Mouse (Mus musculus) testis, adult 2 months (tissue): ENCODE measurements around the gene Pnp. TPM values are rescaled to one million over a fixed set of nuclear protein-coding genes. Genes with fewer than 3 reads are reported as not detected.
A peak's percentile ranks its signal among the peaks of the same experiment; 100 is the strongest.
"Not testable (repeated sequence)": the region's sequence is repeated elsewhere in the genome, so short reads cannot be mapped to it uniquely, and the experiment has no call there.

ENCODE experiments used
- H3K27ac ChIP-seq: fragments of 200-500 bp; 2 replicates; pipeline ENCODE4 v1.5.1; 2012; ENCODE audit warnings: low read depth, low read length; ENCODE audit not compliant: control insufficient read depth, insufficient read depth
- H3K27me3 ChIP-seq: fragments of 200-500 bp; 2 replicates; pipeline ENCODE4 v1.6.1; 2012; ENCODE audit warnings: mild to moderate bottlenecking, low read length, moderate library complexity; ENCODE audit not compliant: control insufficient read depth, insufficient read depth
- H3K36me3 ChIP-seq: fragments of 200-500 bp; 2 replicates; pipeline ENCODE4 v1.6.1; 2012; ENCODE audit warnings: mild to moderate bottlenecking, low read length; ENCODE audit not compliant: control insufficient read depth, insufficient read depth
- H3K4me1 ChIP-seq: fragments of 200-500 bp; 2 replicates; pipeline ENCODE4 v1.6.1; 2012; ENCODE audit warnings: low read length; ENCODE audit not compliant: control insufficient read depth, insufficient read depth
- H3K4me3 ChIP-seq: fragments of 200-500 bp; 2 replicates; pipeline ENCODE4 v1.5.1; 2012; ENCODE audit warnings: low read depth, mild to moderate bottlenecking, low read length, moderate library complexity, mixed read lengths; ENCODE audit not compliant: control insufficient read depth
- CTCF ChIP-seq: fragments of 200-500 bp; IDR thresholded peaks from 2 replicates; pipeline ENCODE4 v1.5.1; 2012; ENCODE audit warnings: low read depth, mild to moderate bottlenecking, inconsistent platforms, low read length, moderate library complexity; ENCODE audit not compliant: control insufficient read depth, insufficient read depth, insufficient replicate concordance
- POLR2A ChIP-seq: fragments of 200-500 bp; IDR thresholded peaks from 2 replicates; pipeline ENCODE4 v1.6.1; 2012; ENCODE audit warnings: low read depth, mild to moderate bottlenecking, inconsistent platforms, low read length, moderate library complexity; ENCODE audit not compliant: control insufficient read depth
- polyA plus RNA-seq: library from polyadenylated mRNA; depleted of rRNA; stranded (reverse); fragments of >200 nt; gene quantifications from 2 replicates; pipeline ENCODE4 v1.2.3, GENCODE M21; 2012; rRNA removed

Gene Pnp
- polyA plus RNA-seq, 1 experiment: 5.6 TPM

DNA sequence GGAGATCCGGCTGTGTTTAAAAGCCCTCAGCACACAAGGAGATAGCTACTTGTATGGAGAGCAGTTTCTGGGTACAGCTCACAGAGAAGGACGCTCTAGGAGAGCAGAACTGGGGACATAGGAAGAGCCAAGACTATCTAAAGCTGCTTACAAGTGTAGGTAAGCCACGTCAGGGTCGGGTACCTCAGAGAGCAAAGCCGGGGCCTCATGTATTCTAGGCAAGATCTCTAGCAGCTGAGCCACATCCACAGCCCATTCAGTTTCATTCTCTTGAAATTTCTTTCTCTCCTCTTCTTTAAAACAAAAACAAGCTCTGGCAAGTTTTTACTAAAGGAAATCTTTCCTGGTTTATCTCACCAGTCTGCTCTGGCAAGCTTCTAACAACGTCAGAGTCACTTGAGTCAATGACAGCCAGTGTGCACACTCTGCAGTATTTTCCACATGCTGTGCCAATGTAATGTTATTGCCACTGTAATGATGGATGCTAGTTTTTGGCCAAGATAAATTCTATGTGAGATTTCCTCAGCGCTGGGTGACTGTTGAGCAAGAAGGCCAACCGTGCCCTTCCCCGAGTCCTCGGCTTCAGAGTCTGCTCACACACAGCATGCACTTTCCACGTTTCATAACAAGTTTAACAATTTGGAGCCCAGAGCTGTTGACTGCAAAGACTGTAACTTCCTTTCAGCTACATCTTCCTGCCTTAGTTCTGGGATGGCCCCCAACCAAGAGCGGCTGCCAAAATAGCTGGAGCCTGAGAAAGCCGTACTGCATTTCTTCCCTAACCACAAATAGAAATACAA, 77.2 kb downstream of the Pnp start:
- Histone ChIP-seq H3K4me3 (peak overlapping the region; percentile 53), H3K27ac (peak overlapping the region; percentile 66), H3K4me1 (peaks cover 11% of the 10 kb centered on the region), H3K36me3 (no peaks in the 10 kb centered on the region), H3K27me3 (no peaks in the 10 kb centered on the region)
- TF ChIP-seq POLR2A: no peak
- no peak for TF ChIP-seq CTCF

DNA sequence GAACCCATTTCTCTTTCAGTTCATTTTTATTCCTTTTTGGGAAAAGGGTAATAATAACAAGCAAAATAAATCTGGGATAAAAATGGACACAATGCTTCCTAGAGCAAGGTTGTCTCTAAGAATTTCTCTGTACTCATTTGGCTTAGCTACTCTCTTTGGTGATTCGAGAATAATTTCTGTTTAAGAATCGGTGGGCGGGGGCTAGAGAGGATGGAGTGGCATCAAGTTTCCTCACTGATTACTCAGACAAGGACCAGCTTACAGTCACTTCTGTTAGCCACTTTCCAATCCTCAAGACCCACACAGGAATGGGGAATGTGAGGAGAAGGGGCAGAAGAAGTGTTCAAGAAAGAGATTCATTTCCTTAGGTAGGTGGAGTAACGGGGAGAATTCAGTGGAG, 77.9 kb downstream of the Pnp start:
- no peak overlapping the region for H3K27ac ChIP-seq

DNA sequence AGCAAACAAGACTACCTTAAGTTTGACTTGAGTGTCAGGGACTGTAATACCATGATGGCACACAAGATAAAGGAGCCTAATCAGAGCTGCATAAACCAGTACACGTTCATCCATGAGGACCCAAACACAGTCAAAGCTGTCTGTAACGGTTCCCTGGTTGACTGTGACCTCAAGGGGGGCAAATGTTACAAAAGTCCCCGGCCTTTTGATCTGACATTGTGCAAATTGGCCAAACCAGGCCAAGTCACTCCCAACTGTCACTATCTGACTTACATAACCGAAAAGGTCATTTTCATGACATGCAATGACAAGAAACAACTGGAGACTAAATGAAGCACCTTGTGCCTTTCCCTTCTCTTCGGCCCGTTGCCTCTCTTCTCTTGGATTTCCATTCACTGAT, 78.7 kb downstream of the Pnp start:
- TF ChIP-seq CTCF (no peak), POLR2A (no peak)
- Histone ChIP-seq H3K27me3 (no peaks in the 10 kb centered on the region), H3K4me3 (no peak overlapping the region), H3K4me1 (peaks cover 11% of the 10 kb centered on the region), H3K27ac (no peak overlapping the region), H3K36me3 (no peaks in the 10 kb centered on the region)

More for the DNA sequence above, 77.9 kb downstream of the Pnp start:
- Histone ChIP-seq H3K4me1 (peaks cover 11% of the 10 kb centered on the region), H3K27me3 (no peaks in the 10 kb centered on the region), H3K4me3 (no peak overlapping the region), H3K36me3 (no peaks in the 10 kb centered on the region)
- TF ChIP-seq POLR2A (no peak), CTCF (no peak)

DNA sequence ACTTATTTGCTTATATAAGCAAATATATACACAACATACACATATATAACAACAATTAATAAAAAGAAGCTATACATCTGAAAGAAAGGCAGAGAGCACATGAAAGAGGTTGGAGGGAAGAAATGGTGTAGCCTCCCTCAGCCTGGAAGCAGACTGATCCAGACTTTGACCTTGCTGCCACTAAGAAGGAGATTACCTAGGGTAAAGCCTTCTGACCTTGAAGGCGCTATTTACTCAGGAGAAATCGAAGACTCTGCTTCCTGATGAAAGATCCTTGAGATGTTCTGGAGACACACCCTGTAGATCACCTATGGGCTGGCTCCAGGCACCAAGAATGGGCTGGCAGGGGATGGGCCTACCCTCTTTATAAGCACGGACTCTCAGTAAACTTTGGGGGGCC, 83.8 kb downstream of the Pnp start:
- H3K4me3 ChIP-seq, H3K36me3 ChIP-seq, H3K27me3 ChIP-seq, H3K4me1 ChIP-seq, H3K27ac ChIP-seq: not testable (repeated sequence)

Other genes with a start within 250 kb of the Pnp start
- gene Olfr747, start 237.9 kb upstream of the Pnp start, polyA plus RNA-seq: not detected in 2 replicates
- gene Olfr748, start 223.7 kb upstream of the Pnp start, polyA plus RNA-seq: not detected in 2 replicates
- gene Olfr749, start 186.0 kb upstream of the Pnp start, polyA plus RNA-seq: not detected in 2 replicates
- 13.0 and 13.5 TPM in 2 replicates for gene Ttc5, start 145.6 kb upstream of the Pnp start, polyA plus RNA-seq
- gene Ccnb1ip1, start 123.3 kb upstream of the Pnp start, polyA plus RNA-seq: 7.0 and 7.5 TPM in 2 replicates
- 10.6 and 13.9 TPM in 2 replicates for gene Parp2, start 123.2 kb upstream of the Pnp start, polyA plus RNA-seq
- 9.3 and 12.6 TPM in 2 replicates for gene Tep1, start 60.5 kb upstream of the Pnp start, polyA plus RNA-seq
- gene Klhl33, start 33.6 kb upstream of the Pnp start, polyA plus RNA-seq: 0.04 and 0.07 TPM in 2 replicates
- gene Osgep, start 6.2 kb upstream of the Pnp start, polyA plus RNA-seq: 52.9 and 58.1 TPM in 2 replicates
- 31.1 and 33.9 TPM in 2 replicates for gene Apex1, start 6.1 kb upstream of the Pnp start, polyA plus RNA-seq
- gene Pip4p1, start 226 bp upstream of the Pnp start, polyA plus RNA-seq: 35.1 and 48.1 TPM in 2 replicates
- 4.8 and 5.5 TPM in 2 replicates for gene Gm49342, start 13.4 kb downstream of the Pnp start, polyA plus RNA-seq
- 22.3 and 22.9 TPM in 2 replicates for gene Pnp2, start 24.9 kb downstream of the Pnp start, polyA plus RNA-seq
- 2.7 and 3.7 TPM in 2 replicates for gene Rnase10, start 76.7 kb downstream of the Pnp start, polyA plus RNA-seq
- 1.0 TPM in 1 of 2 replicates, not detected in the other for gene Rnase9, start 110.8 kb downstream of the Pnp start, polyA plus RNA-seq
- gene Rnase11, start 119.1 kb downstream of the Pnp start, polyA plus RNA-seq: 0.22 and 0.49 TPM in 2 replicates
- gene Rnase12, start 126.6 kb downstream of the Pnp start, polyA plus RNA-seq: 17.3 TPM in 1 of 2 replicates, not detected in the other
- 0.54 and 0.77 TPM in 2 replicates for gene Olfr750, start 143.4 kb downstream of the Pnp start, polyA plus RNA-seq
- gene Rnase4, start 160.0 kb downstream of the Pnp start, polyA plus RNA-seq: 8.8 and 11.5 TPM in 2 replicates
- gene Ang, start 160.1 kb downstream of the Pnp start, polyA plus RNA-seq: 0.89 and 1.5 TPM in 2 replicates
- 10.3 TPM in 1 of 2 replicates, not detected in the other for gene Eddm3b, start 183.3 kb downstream of the Pnp start, polyA plus RNA-seq
- gene Rnase6, start 192.8 kb downstream of the Pnp start, polyA plus RNA-seq: 0.63 and 0.93 TPM in 2 replicates
- 0.56 and 0.84 TPM in 2 replicates for gene Rnase1, start 215.7 kb downstream of the Pnp start, polyA plus RNA-seq
- gene Rnase2b, start 231.2 kb downstream of the Pnp start, polyA plus RNA-seq: not detected in 2 replicates